Mouse (Mus musculus) testis, adult 2 months (tissue): ENCODE data around the gene Emilin1.

Source experiments
- CTCF ChIP-seq: fragments of 200-500 bp; IDR thresholded peaks from 2 replicates; pipeline ENCODE4 v1.5.1; 2012; ENCODE audit warnings: low read depth, mild to moderate bottlenecking, inconsistent platforms, low read length, moderate library complexity; ENCODE audit not compliant: control insufficient read depth, insufficient read depth, insufficient replicate concordance
- POLR2A ChIP-seq: fragments of 200-500 bp; IDR thresholded peaks from 2 replicates; pipeline ENCODE4 v1.6.1; 2012; ENCODE audit warnings: low read depth, mild to moderate bottlenecking, inconsistent platforms, low read length, moderate library complexity; ENCODE audit not compliant: control insufficient read depth

DNA sequence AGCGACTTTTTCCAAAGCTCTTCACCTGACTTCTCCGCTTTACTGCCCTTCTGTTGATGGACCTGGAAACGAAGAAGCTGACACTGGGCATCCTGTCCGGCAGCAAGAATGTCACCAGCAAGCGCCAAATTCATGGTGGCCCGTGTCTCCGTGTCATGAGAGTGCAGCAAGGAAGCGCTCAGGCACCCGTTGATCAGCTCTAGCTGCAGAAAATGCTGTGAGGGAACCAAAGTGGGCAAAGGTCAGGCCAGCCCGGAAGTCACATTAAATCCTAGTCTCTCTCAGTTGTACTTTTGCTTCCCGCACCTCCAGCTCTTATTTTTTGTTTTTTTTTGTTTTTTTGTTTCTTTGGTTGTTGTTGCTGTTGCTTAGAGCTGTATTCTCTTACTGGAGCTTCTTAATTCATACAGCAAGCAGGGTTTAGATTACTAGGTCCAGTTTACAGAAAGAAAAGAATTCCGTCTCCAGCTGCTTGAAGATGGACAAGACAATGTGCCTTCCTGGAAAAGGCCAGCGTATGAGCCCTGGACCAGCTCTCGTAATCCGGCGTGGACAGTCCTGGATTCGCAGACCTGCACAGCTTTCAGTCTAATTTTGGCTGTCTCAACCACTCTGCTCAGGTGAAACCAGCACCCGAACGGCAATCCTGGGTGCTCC, 46.1 kb downstream of the Emilin1 start:
- TF ChIP-seq CTCF = no peak
- TF ChIP-seq POLR2A = no peak
